Mouse (Mus musculus): ENCODE measurements around the gene Esr2. TPM values are rescaled to one million over a fixed set of nuclear protein-coding genes. Genes with fewer than 3 reads are reported as not detected.

Gene Esr2
- total and polyA plus RNA-seq, 3 experiments: 0.03 TPM; not detected in 2

- H3K9ac ChIP-seq (ENCODE audit: control insufficient read depth, low read depth, low read length, poor library complexity, severe bottlenecking): no peak overlapping the region
- H3K4me1 ChIP-seq (ENCODE audit: control insufficient read depth in 1 of 2, insufficient read depth in 2 of 2, low read length in 2 of 2): no peaks in the 10 kb centered on the region
- H3K36me3 ChIP-seq (ENCODE audit: control insufficient read depth in 1 of 2, insufficient read depth in 2 of 2, low read length in 2 of 2): no peaks in the 10 kb centered on the region
- no peaks in the 10 kb centered on the region for H3K79me2 ChIP-seq (ENCODE audit: control insufficient read depth, insufficient read depth, low read length, poor library complexity)
- DNase-seq (ENCODE audit: low read depth, low spot score): no peak
- no peak overlapping the region for H3K27ac ChIP-seq (ENCODE audit: control insufficient read depth, low read depth, low read length)
- no peak for TF ChIP-seq ZC3H11A (IDR thresholded peaks at IDR 0.05; ENCODE audit: low read depth, low read length)
- TF ChIP-seq MAFK (IDR thresholded peaks at IDR 0.05; ENCODE audit: borderline replicate concordance, low read depth, low read length): no peak
- no peak for TF ChIP-seq CHD2 (IDR thresholded peaks at IDR 0.05; ENCODE audit: low read length)
- TF ChIP-seq MEF2A (IDR thresholded peaks at IDR 0.05; ENCODE audit: extremely low read depth, insufficient replicate concordance, low read depth, low read length, poor library complexity, severe bottlenecking): no peak
- TF ChIP-seq MAZ (IDR thresholded peaks at IDR 0.05; ENCODE audit: low read depth, low read length): no peak
- TF ChIP-seq ETS1 (IDR thresholded peaks at IDR 0.05; ENCODE audit: low read depth, low read length): no peak
- no peak for TF ChIP-seq USF1 (IDR thresholded peaks at IDR 0.05; ENCODE audit: low read depth, low read length)
- H3K9me3 ChIP-seq (replicated peaks; ENCODE audit: insufficient read depth, low read length): no peaks in the 10 kb centered on the region
- peaks cover 2% of the 10 kb centered on the region in 2 experiments; a peak in 3 of 4 replicates for H3K27me3 ChIP-seq (ENCODE audit: control insufficient read depth in 1 of 2, insufficient read depth in 2 of 2, low read length in 2 of 2)
- no peak overlapping the region for H3K4me3 ChIP-seq (ENCODE audit: control insufficient read depth in 1 of 2, insufficient read depth in 1 of 2, low read depth in 2 of 2, low read length in 2 of 2)
These were observed 90.8 kb downstream of the Esr2 start for GRCm38 (mm10) chr12:76085956-76086905.

GRCm38 (mm10) chr12:76085066-76085465 lies 92.0 kb downstream of the Esr2 start:
- no peak overlapping the region for H3K9ac ChIP-seq (ENCODE audit: control insufficient read depth, low read depth, low read length, poor library complexity, severe bottlenecking)
- H3K79me2 ChIP-seq (ENCODE audit: control insufficient read depth, insufficient read depth, low read length, poor library complexity): no peaks in the 10 kb centered on the region

More at GRCm38 (mm10) chr12:76085066-76085465, 92.0 kb downstream of the Esr2 start:
- H3K27me3 ChIP-seq (ENCODE audit: control insufficient read depth in 1 of 2, insufficient read depth in 2 of 2, low read length in 2 of 2): peaks cover 0 to 2% of the 10 kb centered on the region in 2 experiments; a peak in 3 of 4 replicates
- TF ChIP-seq MYC (IDR thresholded peaks at IDR 0.05; ENCODE audit: low read depth, low read length): no peak
- TF ChIP-seq GABPA (IDR thresholded peaks at IDR 0.05; ENCODE audit: low read depth, low read length): no peak
- TF ChIP-seq MYB (IDR thresholded peaks at IDR 0.05; ENCODE audit: low read depth, low read length): no peak
- no peak for TF ChIP-seq USF1 (IDR thresholded peaks at IDR 0.05; ENCODE audit: low read depth, low read length)
- no peak for TF ChIP-seq RAD21 (IDR thresholded peaks at IDR 0.05; ENCODE audit: low read depth, low read length)
- no peak for TF ChIP-seq KAT2A (conservative IDR thresholded peaks at IDR 0.05; ENCODE audit: low read depth, low read length)
- TF ChIP-seq POLR2AphosphoS5 (IDR thresholded peaks at IDR 0.05; ENCODE audit: borderline replicate concordance, low read depth, low read length): no peak
- TF ChIP-seq POLR2A (IDR thresholded peaks at IDR 0.05; ENCODE audit: control insufficient read depth in 1 of 2, insufficient read depth in 1 of 2, low read depth in 1 of 2, low read length in 2 of 2, poor library complexity in 1 of 2): no peak
- no peak for TF ChIP-seq USF2 (IDR thresholded peaks at IDR 0.05; ENCODE audit: borderline replicate concordance in 1 of 2, insufficient read depth in 1 of 2, low read depth in 1 of 2, low read length in 2 of 2)
- no peak for TF ChIP-seq NRF1 (IDR thresholded peaks at IDR 0.05; ENCODE audit: insufficient read depth, low read depth, low read length, poor library complexity, severe bottlenecking)
- no peak overlapping the region for H3K27ac ChIP-seq (ENCODE audit: control insufficient read depth, low read depth, low read length)
- H3K36me3 ChIP-seq (ENCODE audit: control insufficient read depth in 1 of 2, insufficient read depth in 2 of 2, low read length in 2 of 2): no peaks in the 10 kb centered on the region
- H3K4me1 ChIP-seq (ENCODE audit: control insufficient read depth in 1 of 2, insufficient read depth in 2 of 2, low read length in 2 of 2): no peaks in the 10 kb centered on the region
- H3K9me3 ChIP-seq (replicated peaks; ENCODE audit: insufficient read depth, low read length): no peaks in the 10 kb centered on the region
- H3K4me3 ChIP-seq (ENCODE audit: control insufficient read depth in 1 of 2, insufficient read depth in 1 of 2, low read depth in 2 of 2, low read length in 2 of 2): no peak overlapping the region
- DNase-seq (ENCODE audit: low read depth, low spot score): no peak

Data from MEL (cell line).